Mouse (Mus musculus) limb, embryonic 12.5 days (tissue): ENCODE measurements at regions not wholly inside any gene's neighbourhood (a gene's known extent, or its start where the extent isn't known, plus 50 kb on each side); places are given as distances from the start of the nearest gene placed in this dataset.
A peak's percentile ranks its signal among the peaks of the same experiment; 100 is the strongest.

Experiments
- ATAC-seq: fragments of 200-750 bp; cut with Nextera tagmentation; 2 replicates; pipeline ENCODE4 v1.8.0; 2017; ENCODE audit warnings: low read depth, moderate TSS enrichment; ENCODE audit not compliant: insufficient number of reproducible peaks, insufficient read depth, low FRiP score, low TSS enrichment
- H3K27ac ChIP-seq: fragments of 300-500 bp; sonication (generic); 2 replicates; pipeline ENCODE4 v1.5.1; 2016; ENCODE audit warnings: mild to moderate bottlenecking, moderate library complexity
- H3K27me3 ChIP-seq: fragments of 300-500 bp; sonication (generic); 2 replicates; pipeline ENCODE4 v1.6.1; 2016; ENCODE audit warnings: mild to moderate bottlenecking, moderate library complexity
- H3K36me3 ChIP-seq: fragments of 300-500 bp; sonication (generic); 2 replicates; pipeline ENCODE4 v1.6.1; 2016; ENCODE audit warnings: mild to moderate bottlenecking, moderate library complexity
- H3K4me1 ChIP-seq: fragments of 300-500 bp; sonication (generic); replicated peaks from 2 replicates; pipeline ENCODE4 v1.6.1; 2016
- H3K4me2 ChIP-seq: fragments of 300-500 bp; sonication (generic); 2 replicates; pipeline ENCODE4 v1.6.1; 2016; ENCODE audit warnings: mild to moderate bottlenecking, moderate library complexity
- H3K4me3 ChIP-seq: fragments of 300-500 bp; sonication (generic); replicated peaks from 2 replicates; pipeline ENCODE4 v1.5.1; 2016; ENCODE audit warnings: mild to moderate bottlenecking
- H3K9ac ChIP-seq: fragments of 300-500 bp; sonication (generic); replicated peaks from 2 replicates; pipeline ENCODE4 v1.6.1; 2016; ENCODE audit warnings: mild to moderate bottlenecking, moderate library complexity
- H3K9me3 ChIP-seq: fragments of 300-500 bp; sonication (generic); 2 replicates; pipeline ENCODE4 v1.6.1; 2016; ENCODE audit warnings: mild to moderate bottlenecking, moderate library complexity
- WGBS: fragments of 180-500 bp; shearing (Covaris S2); methylation state at CpG from one replicate; pipeline ENCODE4 v1.1.7; 2016; 5-methylcytosine and 5-hydroxymethylcytosine counted together

GRCm38 (mm10) chr1:42474831-42475230 is 220.7 kb upstream of the Pou3f3 start:
- WGBS = 93% methylated on average over 1 of the region's 1 CpGs
- ATAC-seq = no peak

GRCm38 (mm10) chr1:42475629-42476028 is 219.9 kb upstream of the Pou3f3 start:
- 96% methylated on average over 2 of the region's 2 CpGs for WGBS
- ATAC-seq = no peak
- no peaks in the 10 kb centered on the region for H3K36me3 ChIP-seq
- no peak overlapping the region for H3K4me2 ChIP-seq
- H3K9ac ChIP-seq = no peak overlapping the region
- H3K27me3 ChIP-seq = no peaks in the 10 kb centered on the region
- peaks cover 18% of the 10 kb centered on the region for H3K4me1 ChIP-seq
- H3K9me3 ChIP-seq = no peaks in the 10 kb centered on the region
- H3K27ac ChIP-seq = no peak overlapping the region
- H3K4me3 ChIP-seq = no peak overlapping the region

More at GRCm38 (mm10) chr1:42474831-42475230, 220.7 kb upstream of the Pou3f3 start:
- Histone ChIP-seq H3K4me2 (no peak overlapping the region), H3K27ac (no peak overlapping the region), H3K4me3 (no peak overlapping the region), H3K9me3 (no peaks in the 10 kb centered on the region), H3K4me1 (peaks cover 10% of the 10 kb centered on the region), H3K36me3 (no peaks in the 10 kb centered on the region), H3K27me3 (no peaks in the 10 kb centered on the region), H3K9ac (no peak overlapping the region)

- Histone ChIP-seq H3K27ac (no peak overlapping the region), H3K4me2 (no peak overlapping the region), H3K4me3 (no peak overlapping the region), H3K27me3 (no peaks in the 10 kb centered on the region), H3K9me3 (no peaks in the 10 kb centered on the region), H3K9ac (no peak overlapping the region), H3K36me3 (no peaks in the 10 kb centered on the region), H3K4me1 (peaks cover 17% of the 10 kb centered on the region)
- 66% methylated on average over 8 of the region's 8 CpGs for WGBS
- ATAC-seq = no peak
These were observed 215.1 kb upstream of the Pou3f3 start for GRCm38 (mm10) chr1:42480348-42480920.

DNA sequence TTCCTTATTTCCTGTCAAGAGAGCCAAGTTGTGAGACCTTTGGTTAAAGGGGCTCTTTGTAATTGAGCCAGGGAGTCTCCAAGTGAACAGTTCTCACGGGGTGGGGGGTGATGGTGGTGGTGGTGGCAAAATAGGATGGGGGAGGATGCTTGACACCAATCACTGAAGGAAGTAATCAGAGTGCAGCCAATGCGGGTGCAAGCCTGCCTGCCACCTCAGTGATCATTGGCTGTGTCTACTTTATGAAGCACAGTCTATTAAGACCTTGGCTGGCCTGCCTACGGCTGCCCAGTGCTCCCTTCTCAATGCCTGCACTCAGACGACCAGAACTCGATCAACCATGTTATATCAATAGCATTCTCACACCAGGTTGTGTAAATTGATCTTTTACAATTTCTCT is 206.0 kb upstream of the Pou3f3 start:
- no peaks in the 10 kb centered on the region for H3K9me3 ChIP-seq
- no peak overlapping the region for H3K4me3 ChIP-seq
- no peak overlapping the region for H3K4me2 ChIP-seq
- ATAC-seq = no peak
- H3K36me3 ChIP-seq = no peaks in the 10 kb centered on the region
- H3K27me3 ChIP-seq = peaks cover 14% of the 10 kb centered on the region
- H3K27ac ChIP-seq = no peak overlapping the region
- WGBS = 57% methylated on average over 5 of the region's 5 CpGs
- H3K4me1 ChIP-seq = peaks cover 15% of the 10 kb centered on the region
- no peak overlapping the region for H3K9ac ChIP-seq

- Histone ChIP-seq H3K9me3 (no peaks in the 10 kb centered on the region), H3K4me3 (peak overlapping the region; percentile 32), H3K4me2 (peak overlapping the region; percentile 59), H3K4me1 (peaks cover 15% of the 10 kb centered on the region), H3K36me3 (no peaks in the 10 kb centered on the region), H3K27me3 (peaks cover 14% of the 10 kb centered on the region), H3K27ac (no peak overlapping the region), H3K9ac (peak overlapping the region; percentile 19; the same call in 1 of the 2 replicates)
- peak; percentile 79 for ATAC-seq
- WGBS = 23% methylated on average over 11 of the region's 11 CpGs
These were observed 204.5 kb upstream of the Pou3f3 start for GRCm38 (mm10) chr1:42490856-42491643.

DNA sequence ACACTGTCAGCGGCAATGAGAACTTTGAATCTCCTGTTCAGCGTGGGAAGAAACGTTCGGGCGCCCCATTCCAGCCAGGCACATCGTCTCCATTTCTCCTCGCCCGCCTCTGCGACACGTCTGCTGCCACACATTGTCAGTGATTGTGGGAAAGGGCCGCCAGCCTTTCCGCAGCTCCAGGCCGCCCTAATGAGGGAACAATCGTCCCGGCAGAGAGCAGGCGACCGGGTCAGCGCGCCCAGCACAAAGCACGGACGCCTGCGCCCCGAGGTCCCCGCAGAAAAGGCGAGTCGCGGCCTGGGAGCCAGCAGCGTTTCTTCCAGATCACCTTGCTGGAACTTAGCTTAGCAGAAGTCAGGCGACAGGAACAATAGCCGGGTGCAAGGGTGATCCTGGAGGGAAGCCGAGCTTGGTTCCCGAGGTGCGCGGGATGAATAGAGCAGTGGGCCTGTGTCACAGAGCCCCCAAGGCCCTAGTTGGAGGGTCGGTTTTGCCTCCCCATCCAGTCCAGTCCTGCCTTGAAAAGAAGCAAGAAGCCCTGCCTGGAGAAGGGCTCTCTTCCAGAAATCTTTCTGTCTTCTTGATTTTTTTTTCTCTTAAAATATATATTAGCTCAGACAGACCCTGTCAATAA is 203.8 kb upstream of the Pou3f3 start:
- H3K27me3 ChIP-seq = peaks cover 14% of the 10 kb centered on the region
- H3K9me3 ChIP-seq = no peaks in the 10 kb centered on the region
- H3K9ac ChIP-seq = peak overlapping the region; percentile 19
- H3K4me1 ChIP-seq = peaks cover 15% of the 10 kb centered on the region
- H3K4me3 ChIP-seq = peak overlapping the region; percentile 32
- H3K4me2 ChIP-seq = peak overlapping the region; percentile 59
- H3K36me3 ChIP-seq = no peaks in the 10 kb centered on the region
- WGBS = 2% methylated on average over 35 of the region's 35 CpGs
- no peak overlapping the region for H3K27ac ChIP-seq
- 0 out of 2 replicates have a peak, but pooled peaks have one; percentile 52 for ATAC-seq

DNA sequence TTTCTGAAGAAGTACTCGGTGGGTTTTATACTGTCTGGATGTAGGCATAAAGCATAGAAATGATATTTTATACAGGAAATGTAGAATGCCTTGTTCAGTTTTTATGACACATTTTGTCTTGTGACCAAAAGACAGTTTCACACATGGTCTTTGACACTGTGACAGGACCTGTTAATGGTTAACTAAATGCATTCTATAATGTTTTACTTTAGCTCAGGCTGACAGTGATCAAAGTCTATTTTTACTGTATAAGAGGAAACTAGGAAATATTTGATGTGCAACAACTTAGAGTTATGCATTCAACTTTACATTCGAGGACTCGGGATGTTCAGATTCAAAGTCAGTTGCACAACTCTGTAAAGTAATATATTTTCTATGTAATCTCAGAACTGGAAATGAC is 199.5 kb upstream of the Pou3f3 start:
- ATAC-seq = no peak
- H3K4me3 ChIP-seq = no peak overlapping the region
- H3K27me3 ChIP-seq = peaks cover 12% of the 10 kb centered on the region
- H3K27ac ChIP-seq = no peak overlapping the region
- no peak overlapping the region for H3K4me2 ChIP-seq
- no peaks in the 10 kb centered on the region for H3K9me3 ChIP-seq
- no peak overlapping the region for H3K9ac ChIP-seq
- no peaks in the 10 kb centered on the region for H3K36me3 ChIP-seq
- 83% methylated on average over 3 of the region's 3 CpGs for WGBS
- H3K4me1 ChIP-seq = peaks cover 10% of the 10 kb centered on the region

DNA sequence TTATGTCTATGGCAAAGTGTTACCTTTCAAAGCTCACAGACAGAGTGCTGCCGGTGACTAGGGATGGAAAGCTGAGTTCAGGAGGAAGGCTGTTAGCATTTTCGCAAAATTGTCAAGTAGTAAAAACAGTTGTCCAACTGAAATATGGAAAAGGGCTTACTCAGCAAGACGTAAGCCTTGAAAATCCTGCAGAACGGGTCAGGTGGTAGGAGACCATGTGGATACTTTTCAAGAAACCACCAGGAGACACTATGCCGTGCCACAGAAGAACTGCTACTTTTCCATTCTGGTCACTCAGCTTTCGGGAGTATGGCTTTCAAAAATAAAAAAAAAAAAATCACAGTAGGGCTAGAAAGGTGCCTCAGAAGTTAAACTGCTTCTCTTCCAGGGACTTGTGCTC is 199.1 kb upstream of the Pou3f3 start:
- Histone ChIP-seq H3K4me1 (peaks cover 6% of the 10 kb centered on the region), H3K36me3 (no peaks in the 10 kb centered on the region), H3K9ac (no peak overlapping the region), H3K4me2 (no peak overlapping the region), H3K27me3 (peaks cover 8% of the 10 kb centered on the region), H3K4me3 (no peak overlapping the region), H3K9me3 (no peaks in the 10 kb centered on the region), H3K27ac (no peak overlapping the region)
- WGBS = 67% methylated on average over 6 of the region's 6 CpGs
- ATAC-seq = no peak

DNA sequence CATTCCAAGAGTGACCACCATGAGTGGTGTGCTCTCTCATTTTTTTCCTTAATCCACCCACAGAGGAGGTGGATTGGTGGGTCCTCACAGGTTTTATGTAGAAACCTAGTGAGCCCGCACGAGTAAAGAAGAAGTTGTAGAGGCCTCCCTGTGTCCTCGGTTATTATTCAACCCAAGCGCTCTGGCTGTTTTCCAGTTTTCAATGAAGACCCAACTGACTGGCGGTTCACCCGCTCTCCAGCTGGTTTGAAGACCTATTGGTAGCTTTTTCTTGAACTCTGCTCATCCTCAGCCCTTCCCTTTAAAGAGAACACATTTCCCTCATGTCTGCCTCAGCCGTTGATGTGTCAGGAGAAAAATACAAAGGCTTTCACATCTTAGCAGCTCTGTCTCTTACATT is 196.7 kb upstream of the Pou3f3 start:
- Histone ChIP-seq H3K27ac (no peak overlapping the region), H3K4me1 (peaks cover 6% of the 10 kb centered on the region; the same call in 1 of the 2 replicates), H3K36me3 (no peaks in the 10 kb centered on the region), H3K9me3 (no peaks in the 10 kb centered on the region), H3K4me3 (no peak overlapping the region), H3K27me3 (no peaks in the 10 kb centered on the region), H3K4me2 (no peak overlapping the region), H3K9ac (no peak overlapping the region)
- no peak for ATAC-seq
- 89% methylated on average over 7 of the region's 7 CpGs for WGBS

DNA sequence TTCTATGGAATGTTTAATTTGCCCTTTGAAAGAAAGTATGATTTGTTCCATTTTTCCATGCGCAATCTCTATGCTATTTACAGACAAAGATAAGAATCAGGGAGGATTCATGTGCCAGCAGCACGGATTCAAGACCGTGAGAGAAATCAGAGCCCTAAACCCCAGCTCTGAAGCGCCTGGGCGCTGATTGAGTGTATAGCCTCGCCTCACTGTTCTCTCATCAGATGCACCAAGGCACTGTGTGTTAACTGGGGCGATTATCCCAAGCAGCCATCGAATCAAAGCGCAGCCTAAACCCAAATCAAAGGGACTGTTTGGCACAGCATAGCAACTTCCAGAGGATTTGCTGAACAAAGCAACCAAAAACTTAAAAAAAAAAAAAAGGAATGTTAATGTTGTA is 191.1 kb upstream of the Pou3f3 start:
- no peak for ATAC-seq
- no peaks in the 10 kb centered on the region for H3K9me3 ChIP-seq
- H3K27me3 ChIP-seq = no peaks in the 10 kb centered on the region
- H3K27ac ChIP-seq = no peak overlapping the region
- H3K4me3 ChIP-seq = no peak overlapping the region
- 0 out of 2 replicates have a peak, but pooled peaks cover 6% of the 10 kb centered on the region for H3K4me1 ChIP-seq
- no peak overlapping the region for H3K4me2 ChIP-seq
- WGBS = 80% methylated on average over 9 of the region's 9 CpGs
- no peak overlapping the region for H3K9ac ChIP-seq
- no peaks in the 10 kb centered on the region for H3K36me3 ChIP-seq

- no peak for ATAC-seq
- WGBS = 71% methylated on average over 10 of the region's 10 CpGs
- Histone ChIP-seq H3K27me3 (no peaks in the 10 kb centered on the region), H3K4me1 (0 out of 2 replicates have a peak, but pooled peaks cover 6% of the 10 kb centered on the region), H3K27ac (no peak overlapping the region), H3K4me2 (no peak overlapping the region), H3K9ac (no peak overlapping the region), H3K4me3 (no peak overlapping the region), H3K9me3 (no peaks in the 10 kb centered on the region), H3K36me3 (no peaks in the 10 kb centered on the region)
These were observed 190.4 kb upstream of the Pou3f3 start for GRCm38 (mm10) chr1:42505048-42505729.
